Mouse (Mus musculus): ENCODE data around the gene Ogdh.

GRCm38 (mm10) chr11:6292988-6293349 lies 1.5 kb downstream of the Ogdh start:
- TF ChIP-seq CTCF (IDR thresholded peaks at IDR 0.05; ENCODE audit: control insufficient read depth, insufficient read depth, insufficient read length): no peak
- TF ChIP-seq USF1 (IDR thresholded peaks at IDR 0.05; ENCODE audit: low read depth): no peak
- no peak for TF ChIP-seq MAX (IDR thresholded peaks at IDR 0.05)
- no peak for TF ChIP-seq MYOD1 (IDR thresholded peaks at IDR 0.05; ENCODE audit: control insufficient read depth, insufficient read length, low read depth)
- no peak for TF ChIP-seq CEBPB (IDR thresholded peaks at IDR 0.05; ENCODE audit: low read depth)
- no peak for TF ChIP-seq MYOG (IDR thresholded peaks at IDR 0.05; ENCODE audit: control insufficient read depth, extremely low read depth, insufficient read length)

Data from C2C12 (cell line).